Mouse (Mus musculus) erythroblast, embryonic 14.5 days (primary cell): Measurements from ENCODE around the gene Rsph6a.

Experiments
- GATA1 ChIP-seq: IDR thresholded peaks from 2 replicates; pipeline ENCODE4 v1.6.1; 2012; ENCODE audit warnings: low read length, inconsistent platforms, mixed read lengths
- TAL1 ChIP-seq: IDR thresholded peaks from 3 replicates; pipeline ENCODE4 v1.6.1; 2012; ENCODE audit warnings: low read length, inconsistent platforms, mixed read lengths

- TF ChIP-seq GATA1 = no peak
- no peak for TF ChIP-seq TAL1
These were observed 20.7 kb downstream of the Rsph6a start for GRCm38 (mm10) chr7:19075231-19075630.
